Mouse (Mus musculus) bone marrow, adult 2 months (tissue): ENCODE results near the gene Pde1a.

ENCODE experiments used
- CTCF ChIP-seq: fragments of 200-500 bp; IDR thresholded peaks from 2 replicates; pipeline ENCODE4 v1.5.1; 2011; ENCODE audit warnings: low read length, control low read depth; ENCODE audit not compliant: control insufficient read depth, insufficient read depth
- POLR2A ChIP-seq: fragments of 200-500 bp; IDR thresholded peaks from 2 replicates; pipeline ENCODE4 v1.6.1; 2011; ENCODE audit warnings: low read depth, mild to moderate bottlenecking, control low read depth, low read length, borderline replicate concordance; ENCODE audit not compliant: control insufficient read depth

GRCm38 (mm10) chr2:80158196-80158595, 28.9 kb upstream of the Pde1a start:
- TF ChIP-seq CTCF, result no peak
- no peak for TF ChIP-seq POLR2A
